Mouse (Mus musculus) thymus, adult 18-20 months (tissue): ENCODE measurements at regions not wholly inside any gene's neighbourhood (a gene's known extent, or its start where the extent isn't known, plus 50 kb on each side); places are given as distances from the start of the nearest gene placed in this dataset.

Experiments used
- DNase-seq, 2 experiments: peaks; one replicate each; pipeline ENCODE4 v3.0.0; 2022; ENCODE audit warnings: mixed read lengths in 2 of 2

GRCm38 (mm10) chr16:55435139-55435968 is 137.6 kb upstream of the Zpld1 start:
- no peak for DNase-seq

DNA sequence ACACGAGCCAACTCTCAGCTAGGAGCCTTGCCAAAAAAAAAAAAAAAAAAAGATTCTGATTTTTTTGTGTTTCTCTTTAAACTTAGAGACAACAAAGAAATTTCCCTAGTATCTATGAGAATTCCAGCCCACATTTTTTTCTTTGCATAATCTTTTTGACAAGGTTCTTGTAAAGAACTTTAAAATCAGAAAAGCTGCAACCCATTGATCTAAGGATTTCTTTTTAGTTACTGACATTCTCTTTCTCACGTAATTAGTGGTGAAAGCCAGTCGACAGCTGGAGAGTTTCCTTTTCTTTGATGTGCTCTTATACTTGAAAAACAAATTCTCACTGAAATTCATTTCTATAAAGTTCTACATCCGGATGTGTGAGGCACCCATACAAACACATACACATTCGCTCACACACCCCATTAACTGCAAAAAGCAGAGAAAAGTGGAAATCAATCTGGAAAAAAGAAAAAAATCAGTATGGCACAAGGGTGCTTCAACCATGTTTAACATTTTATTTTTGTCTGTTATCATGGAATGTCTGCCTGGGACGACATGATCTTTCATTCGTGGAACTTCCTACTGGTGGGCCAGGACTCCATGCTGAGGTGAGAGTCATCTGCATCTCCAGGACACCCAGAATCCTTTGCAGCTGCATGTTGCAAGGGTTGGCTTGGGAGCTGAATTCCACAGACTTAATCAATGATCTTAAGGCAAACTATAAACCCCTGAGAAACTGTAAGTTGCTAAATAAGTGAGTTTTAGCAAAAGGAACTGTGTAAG is 124.0 kb upstream of the Zpld1 start:
- no peak for DNase-seq

DNA sequence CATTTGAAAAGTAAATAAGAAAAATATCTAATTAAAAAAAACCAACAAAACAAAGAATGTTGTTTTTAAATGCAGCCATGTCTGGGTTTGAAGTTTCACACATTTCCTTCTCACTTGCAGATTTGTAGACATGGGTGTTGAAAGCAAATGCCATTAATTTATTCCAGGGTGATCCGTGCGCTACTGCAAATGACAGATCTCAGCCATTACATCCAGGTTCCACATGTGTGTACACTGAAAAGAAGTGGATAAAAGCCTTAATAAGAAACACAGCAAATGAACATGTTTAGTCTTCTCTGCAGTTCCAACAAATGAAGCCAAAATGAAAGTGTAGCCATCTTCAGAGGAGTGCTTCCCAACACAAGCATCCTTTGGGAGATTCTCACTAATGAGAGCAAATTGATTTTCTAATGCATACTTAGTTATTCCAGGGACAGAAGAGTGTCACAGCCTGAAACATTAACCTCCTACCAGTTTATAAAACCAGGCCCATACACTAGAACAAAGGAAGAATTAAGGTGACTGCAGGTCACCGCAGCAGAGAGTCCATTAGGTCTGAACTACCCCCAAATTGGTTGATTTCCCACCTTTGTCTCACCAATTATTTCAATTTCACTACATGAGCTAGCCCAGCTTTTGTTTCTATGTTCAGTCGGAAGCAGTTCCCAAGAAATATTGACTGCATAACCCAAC is 123.2 kb upstream of the Zpld1 start:
- DNase-seq: no peak

DNA sequence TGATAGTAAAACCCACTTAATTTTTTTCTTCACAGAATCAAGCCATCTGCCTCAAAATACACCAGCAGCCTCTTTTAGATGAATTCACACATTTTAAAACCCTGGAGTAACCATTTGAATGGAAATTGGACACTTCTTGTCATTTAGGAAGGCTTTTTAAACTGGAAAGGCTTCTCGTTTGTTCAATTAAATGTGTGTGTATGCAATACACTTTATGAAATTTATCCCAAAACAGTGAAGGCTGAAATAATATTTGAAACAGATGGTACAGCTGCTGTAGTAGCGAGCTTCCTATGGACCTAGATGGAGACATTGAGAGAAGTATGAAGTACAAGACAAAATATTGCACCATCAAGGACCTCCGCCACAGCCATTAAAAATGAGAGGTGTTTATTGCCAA is 121.1 kb upstream of the Zpld1 start:
- no peak for DNase-seq

DNA sequence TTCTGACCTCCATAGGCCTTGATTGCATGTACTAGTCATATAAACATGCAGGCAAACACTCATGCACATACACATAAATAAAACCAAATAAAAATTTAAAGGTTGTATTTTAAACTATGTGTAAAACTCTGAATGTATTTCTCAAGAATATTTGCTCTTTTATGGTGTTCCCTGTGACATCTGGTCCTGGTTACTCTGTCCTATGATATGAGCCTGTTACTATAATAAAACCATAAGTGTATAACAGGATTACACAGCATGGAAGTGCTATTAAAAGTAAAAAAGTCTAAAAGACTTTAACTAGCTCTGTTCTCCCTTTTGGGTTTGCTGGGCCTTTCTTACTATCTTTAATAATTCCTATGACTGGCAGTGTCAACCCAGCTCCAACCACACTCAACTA is 103.0 kb upstream of the Zpld1 start:
- DNase-seq: no peak

- DNase-seq: no peak
These were observed 97.1 kb upstream of the Zpld1 start for GRCm38 (mm10) chr16:55394864-55395263.

GRCm38 (mm10) chr16:55390400-55390799 is 92.6 kb upstream of the Zpld1 start:
- no peak for DNase-seq

DNA sequence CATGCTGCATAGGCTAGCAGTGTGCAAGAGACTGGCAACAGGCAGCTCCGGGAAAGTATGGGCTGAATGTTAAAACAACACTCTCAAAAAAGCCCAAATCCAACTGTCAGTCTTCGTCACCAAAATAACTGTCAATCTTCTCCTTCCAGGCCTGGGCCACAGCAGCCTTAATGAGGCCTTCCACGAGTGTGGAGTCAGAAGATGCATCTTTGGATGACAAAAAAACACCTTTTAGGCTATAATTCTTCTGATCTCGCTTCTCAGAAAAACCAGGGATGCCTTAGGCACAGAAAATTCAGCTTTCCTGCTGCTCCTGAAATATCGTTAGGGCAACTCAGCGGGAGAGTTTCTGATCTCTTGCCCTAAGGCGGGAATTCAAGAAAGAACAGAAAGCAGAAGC is 82.2 kb upstream of the Zpld1 start:
- no peak for DNase-seq

GRCm38 (mm10) chr16:55379189-55379588 is 81.4 kb upstream of the Zpld1 start:
- DNase-seq: no peak

DNA sequence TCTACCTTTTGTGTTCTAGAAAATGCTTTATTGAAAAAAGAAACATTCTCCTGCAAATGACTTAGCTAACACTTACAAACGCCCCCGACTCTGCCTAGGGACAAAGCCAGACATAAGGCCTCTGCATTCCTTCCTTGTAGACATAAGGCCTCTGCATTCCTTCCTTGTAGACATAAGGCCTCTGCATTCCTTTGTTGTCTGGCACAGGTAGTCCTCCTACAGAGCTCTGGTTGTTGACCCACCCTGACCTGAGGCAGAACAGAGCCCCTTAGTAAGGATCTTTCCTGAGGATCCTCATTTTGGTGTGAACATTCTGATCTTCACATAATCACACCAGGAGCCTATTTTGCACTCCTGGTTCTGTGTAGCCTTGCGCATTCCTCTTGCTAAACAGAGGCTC is 80.9 kb upstream of the Zpld1 start:
- no peak for DNase-seq

DNA sequence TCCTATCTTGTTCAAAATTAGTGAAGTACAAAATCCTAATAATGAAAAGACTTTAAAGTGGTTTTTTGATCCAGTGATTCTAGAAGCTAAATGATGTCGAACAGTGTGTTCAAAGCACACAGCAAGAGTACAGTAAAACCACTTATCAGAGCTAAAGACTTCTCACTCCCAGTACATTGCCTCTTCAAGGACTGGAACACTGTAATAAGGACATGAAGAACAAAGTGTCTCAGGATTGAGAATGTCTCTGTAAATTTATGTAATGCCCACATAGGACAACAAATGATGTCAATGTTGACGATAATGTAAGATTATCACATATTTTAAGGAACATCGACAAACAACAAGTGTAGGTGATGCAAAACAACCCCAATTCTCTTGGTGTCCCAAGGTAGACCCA is 78.1 kb upstream of the Zpld1 start:
- no peak for DNase-seq

DNA sequence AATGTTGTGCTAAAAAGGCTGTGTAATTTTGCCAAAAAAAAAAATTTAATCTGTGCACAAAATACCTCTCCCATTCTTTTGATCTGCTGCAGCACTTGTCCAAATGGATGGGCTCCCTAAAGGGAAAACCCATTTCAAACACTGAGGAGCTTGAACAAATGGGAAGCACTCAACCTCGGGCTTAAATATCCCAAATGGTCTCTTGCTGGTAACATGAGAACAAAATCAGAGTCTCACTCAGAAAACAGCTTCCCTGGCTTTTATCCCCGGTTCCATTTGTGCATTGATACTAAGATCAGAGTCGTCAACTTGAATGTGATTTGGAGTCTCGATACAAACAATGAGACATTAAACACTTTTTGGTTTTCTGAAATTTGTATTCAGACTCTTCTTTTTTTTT is 59.9 kb upstream of the Zpld1 start:
- DNase-seq: no peak

- no peak for DNase-seq
These were observed 58.3 kb upstream of the Zpld1 start for GRCm38 (mm10) chr16:55356097-55356496.
